Mouse (Mus musculus): Measurements from ENCODE around the gene Vmn1r114.
"Not testable (repeated sequence)": the region's sequence is repeated elsewhere in the genome, so short reads cannot be mapped to it uniquely, and the experiment has no call there.

Gene Vmn1r114

GRCm38 (mm10) chr7:20812086-20812485 lies at the start of gene Vmn1r114:
Gene Vmn1r114, minus strand, starts transcription at chr7:20812186.
- DNase-seq (ENCODE audit: low spot score in 2 of 2), result not testable (repeated sequence)

GRCm38 (mm10) chr7:20844885-20845284 lies 32.9 kb upstream of the Vmn1r114 start, which contains the start of gene Vmn1r115:
Gene Vmn1r115, minus strand, starts transcription at chr7:20844985.
- DNase-seq (ENCODE audit: low spot score in 2 of 2), result not testable (repeated sequence)

DNA sequence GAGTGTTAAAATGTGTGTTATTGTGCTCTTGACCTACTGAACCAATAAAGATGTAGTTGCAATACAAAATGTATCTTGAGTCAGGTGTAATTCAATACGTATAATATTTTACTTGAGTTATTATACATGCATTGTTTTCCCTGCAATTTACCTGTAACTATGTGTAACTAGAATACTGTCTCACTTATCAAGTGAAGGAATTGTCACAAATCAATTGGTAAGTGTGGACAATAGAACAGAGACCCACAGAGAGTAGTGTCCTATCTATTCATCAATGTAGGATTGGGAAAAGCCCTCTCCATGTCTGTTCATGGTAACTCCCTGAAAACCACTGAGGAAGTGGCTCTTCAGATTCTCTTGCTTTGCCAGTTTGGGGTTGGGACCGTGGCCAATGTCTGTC lies 25.0 kb downstream of the Vmn1r114 start, which contains the start of gene Vmn1r113:
Gene Vmn1r113 (plus strand): TSS at position 301 of the 400 bp plus-strand sequence.
- not testable (repeated sequence) for DNase-seq (ENCODE audit: low spot score in 2 of 2)

GRCm38 (mm10) chr7:20770885-20771284 lies 41.1 kb downstream of the Vmn1r114 start, which contains the start of gene Vmn1r112:
Gene Vmn1r112, plus strand, starts transcription at chr7:20771185.
- not testable (repeated sequence) for DNase-seq (ENCODE audit: low spot score in 2 of 2)
